Mouse (Mus musculus): ENCODE data around the gene Zeb2.

DNA sequence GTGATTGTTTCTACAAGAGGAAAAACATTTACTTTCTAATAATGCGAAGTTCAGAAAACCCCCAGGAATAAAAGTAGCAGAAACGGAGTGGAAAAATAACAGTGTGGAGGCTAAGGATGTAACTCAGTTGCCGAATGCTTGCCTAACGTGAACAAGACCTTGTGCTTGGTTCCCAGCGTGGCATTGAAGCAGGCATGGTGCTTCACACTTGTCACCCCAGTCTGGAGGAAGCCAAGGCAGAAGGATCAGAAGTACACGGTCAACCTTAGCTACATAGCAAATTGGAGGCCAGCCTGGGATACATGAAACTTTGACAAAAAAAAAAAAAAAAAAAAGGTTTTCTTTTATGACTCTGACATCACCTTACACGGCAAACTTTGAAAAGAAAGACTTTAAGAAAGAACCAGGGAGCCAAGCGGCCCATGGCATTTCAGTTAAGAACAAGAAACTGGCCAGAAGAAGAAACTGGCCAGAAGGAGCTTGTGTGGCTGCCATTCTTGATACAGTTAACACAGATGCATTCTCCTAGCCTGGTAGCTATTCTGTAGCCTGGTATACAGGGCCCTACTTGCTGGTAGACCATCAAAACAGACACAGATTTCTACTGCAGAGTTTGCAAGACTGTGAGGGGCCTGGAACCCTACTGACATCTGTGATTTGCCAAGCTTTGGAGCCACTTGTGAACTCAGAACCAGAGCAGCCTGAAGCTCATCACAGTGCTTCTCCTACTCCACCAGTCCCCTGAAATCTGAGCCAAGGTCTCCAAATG, 26.5 kb downstream of the Zeb2 start:
- TF ChIP-seq CTCF (IDR thresholded peaks at IDR 0.05; ENCODE audit: borderline replicate concordance, insufficient read depth, low read length): no peak
- no peak for TF ChIP-seq POLR2A (IDR thresholded peaks at IDR 0.05; ENCODE audit: low read depth, low read length)

Data from embryonic fibroblast, embryonic 13.5 days (primary cell).